Mouse (Mus musculus): ENCODE data around the gene Helz2.

- TF ChIP-seq CTCF (IDR thresholded peaks at IDR 0.05; ENCODE audit: control insufficient read depth, insufficient read depth, low read length) = no peak
- no peak for TF ChIP-seq POLR2A (IDR thresholded peaks at IDR 0.05; ENCODE audit: borderline replicate concordance, control insufficient read depth, low read depth, low read length)
These were observed 14.7 kb downstream of the Helz2 start for GRCm38 (mm10) chr2:181227122-181227521.

All from bone marrow, adult 2 months (tissue).